Mouse (Mus musculus): Measurements from ENCODE around the gene E130114P18Rik. TPM values are rescaled to one million over a fixed set of nuclear protein-coding genes. Genes with fewer than 3 reads are reported as not detected.

E130114P18Rik gene
- not detected for polyA plus RNA-seq (2017; shearing (Covaris generic))

GRCm38 (mm10) chr4:97777706-97778176 lies at the start of gene E130114P18Rik:
Gene E130114P18Rik (minus strand): TSS chr4:97778078.

DNA sequence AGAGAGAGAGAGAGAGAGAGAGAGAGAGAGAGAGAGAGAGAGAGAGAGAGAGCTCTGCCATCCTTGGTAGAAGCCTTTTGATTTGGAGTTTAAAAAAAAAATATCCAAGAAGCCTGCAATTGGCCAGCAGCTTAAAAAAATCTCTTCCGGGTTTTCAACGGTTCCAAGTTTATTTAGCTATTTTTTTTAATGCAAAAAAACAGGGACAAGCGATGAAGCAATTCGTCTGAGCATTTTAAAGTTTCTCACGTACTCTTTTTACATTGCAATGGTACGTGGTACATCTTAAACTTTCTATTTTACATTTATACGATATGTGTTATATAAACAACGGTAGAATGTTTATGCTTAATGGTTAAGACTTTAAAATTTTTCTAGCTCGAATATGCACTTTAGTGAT lies 5.2 kb downstream of the E130114P18Rik start, which contains the start of gene Nfia:
Gene Nfia, plus strand, starts transcription at position 94 of the 400 bp plus-strand sequence.

Other genes starting within 250 kb of the E130114P18Rik start
- gene Nfia, start 5.3 kb downstream of the E130114P18Rik start, polyA plus RNA-seq (2017; shearing (Covaris generic)): 5.7 TPM

All from naive thymus-derived CD4-positive, alpha-beta T cell, adult 5 months (primary cell).